Mouse (Mus musculus) stomach, postnatal 0 days (tissue): ENCODE results near the gene Ppard.

ENCODE experiments used
- CTCF ChIP-seq: IDR thresholded peaks from 2 replicates; pipeline ENCODE4 v1.5.1; 2016; ENCODE audit warnings: antibody characterized with exemption, low read depth, mild to moderate bottlenecking, moderate library complexity
- EP300 ChIP-seq: optimal IDR thresholded peaks from 2 replicates; pipeline ENCODE3; 2016; ENCODE audit warnings: antibody characterized with exemption

GRCm38 (mm10) chr17:28349901-28350465, 117.5 kb downstream of the Ppard start:
- TF ChIP-seq CTCF (no peak), EP300 (no peak)
